Mouse (Mus musculus) T-cell, adult 2 months (primary cell): ENCODE data around the gene Add1.
"Not testable (repeated sequence)": the region's sequence is repeated elsewhere in the genome, so short reads cannot be mapped to it uniquely, and the experiment has no call there.

Experiments used
- DNase-seq: peaks from one replicate; pipeline ENCODE4 v3.0.0; 2022; ENCODE audit warnings: low spot score

Gene Add1

DNA sequence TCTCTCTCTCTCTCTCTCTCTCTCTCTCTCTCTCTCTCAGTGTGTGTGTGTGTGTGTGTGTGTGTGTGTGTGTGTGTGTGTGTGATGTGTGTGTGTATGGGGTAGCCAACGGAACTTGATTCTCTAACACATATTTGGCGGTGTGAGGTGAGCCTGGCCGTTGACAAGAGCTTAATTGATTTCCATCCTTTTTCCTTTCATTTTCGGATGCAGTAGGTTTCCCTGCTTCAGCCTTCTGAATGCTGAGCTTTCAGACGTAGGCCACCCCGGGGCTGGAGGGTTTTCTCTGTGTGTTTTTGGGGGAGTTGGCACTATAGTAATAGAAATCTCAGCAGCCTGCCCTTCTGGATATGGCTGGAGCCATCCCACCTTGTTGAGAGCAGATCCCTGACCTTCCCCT lies 23.2 kb upstream of the Add1 start:
- no peak for DNase-seq

DNA sequence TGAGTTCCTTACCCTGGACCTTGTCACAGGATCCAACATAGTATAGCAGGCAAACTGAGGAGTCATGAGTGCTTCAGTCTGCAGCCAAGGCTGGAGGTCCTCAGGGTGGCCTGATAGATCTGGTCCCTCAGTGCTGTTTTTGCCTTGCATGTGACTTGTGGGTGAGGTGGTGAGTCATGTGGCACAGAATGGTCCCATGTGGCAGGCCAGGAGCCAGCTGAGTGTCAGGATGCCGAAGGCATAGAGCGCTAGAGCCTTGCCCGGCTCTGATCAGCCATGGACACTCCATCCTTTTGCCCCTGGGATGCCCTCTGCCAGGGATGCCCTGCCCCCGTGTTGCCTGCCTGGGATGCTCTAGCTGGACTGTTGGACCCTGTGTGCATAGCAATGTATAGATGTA lies 21.6 kb upstream of the Add1 start:
- no peak for DNase-seq

DNA sequence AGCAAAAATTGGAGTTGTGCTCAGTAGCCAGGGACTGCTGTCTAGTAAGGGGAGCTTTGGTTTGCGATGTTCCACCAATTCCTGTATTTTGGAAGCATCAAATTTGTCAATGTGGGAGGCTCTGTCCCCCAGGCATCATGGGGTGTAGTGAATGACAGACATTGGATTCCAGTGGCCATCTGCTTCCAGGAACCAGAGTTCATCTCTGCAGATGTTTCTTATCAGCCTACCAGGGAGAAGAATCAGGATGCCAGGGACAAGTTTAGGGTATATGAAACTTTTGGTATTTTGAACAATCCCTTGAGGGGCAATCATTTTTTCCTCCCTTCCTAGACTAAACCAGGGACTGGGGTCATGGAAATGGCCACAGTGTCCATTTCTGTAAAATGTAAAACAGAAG lies 9.6 kb upstream of the Add1 start:
- DNase-seq, result no peak

DNA sequence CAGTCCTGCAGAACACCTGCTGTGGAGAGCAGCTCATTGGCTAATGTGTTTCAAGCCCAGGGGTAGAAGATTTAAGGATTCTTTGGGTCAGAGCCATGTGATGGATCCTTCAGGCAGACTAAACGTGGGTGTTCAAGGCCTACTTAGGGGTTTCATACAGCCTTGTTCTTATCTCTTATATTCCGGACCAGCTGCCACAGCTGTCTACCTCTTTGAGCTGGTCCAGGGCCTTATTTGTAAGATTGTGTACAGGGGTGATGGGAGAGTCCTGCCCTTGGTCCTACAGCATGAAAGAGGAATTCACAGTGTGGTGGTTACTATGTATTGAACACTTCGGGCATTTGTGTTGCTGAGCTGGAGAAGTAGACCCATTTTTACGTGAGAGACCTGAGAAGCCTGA lies 9.2 kb upstream of the Add1 start:
- no peak for DNase-seq

DNA sequence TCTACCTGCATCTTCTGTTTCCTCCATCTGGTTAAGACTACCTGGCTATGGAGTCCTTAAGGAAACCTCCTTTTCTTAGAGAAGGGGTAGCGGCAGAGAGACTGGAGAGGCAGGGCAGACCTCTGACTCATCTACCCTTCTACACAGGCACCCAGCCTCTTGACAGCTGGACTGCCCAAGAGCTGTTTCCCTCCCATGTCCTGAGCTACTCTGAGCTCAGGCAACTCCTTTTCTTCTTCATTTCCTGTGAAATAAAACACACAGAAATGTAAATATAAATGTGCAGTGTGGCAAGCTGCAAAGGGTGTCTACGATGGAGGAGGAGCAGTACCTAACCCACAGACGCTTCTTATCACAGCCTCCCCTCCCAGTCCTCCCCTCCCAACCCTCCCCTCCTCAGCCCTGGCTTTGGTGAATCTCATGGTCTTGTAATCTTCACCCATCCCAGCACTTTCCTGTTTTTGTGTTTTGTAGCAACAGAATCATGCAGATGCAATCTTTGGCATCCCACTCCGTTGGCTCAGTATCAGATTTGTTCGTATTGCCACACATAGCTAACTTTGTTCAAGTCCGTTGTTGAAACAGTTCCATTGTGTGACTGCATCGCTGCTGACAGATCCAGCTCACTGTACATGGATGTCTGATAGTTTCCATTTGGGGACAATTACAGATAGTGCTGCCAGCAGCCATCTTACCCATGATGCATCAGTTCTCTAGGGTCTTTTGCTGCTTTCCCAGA lies 7.8 kb upstream of the Add1 start:
- no peak for DNase-seq

DNA sequence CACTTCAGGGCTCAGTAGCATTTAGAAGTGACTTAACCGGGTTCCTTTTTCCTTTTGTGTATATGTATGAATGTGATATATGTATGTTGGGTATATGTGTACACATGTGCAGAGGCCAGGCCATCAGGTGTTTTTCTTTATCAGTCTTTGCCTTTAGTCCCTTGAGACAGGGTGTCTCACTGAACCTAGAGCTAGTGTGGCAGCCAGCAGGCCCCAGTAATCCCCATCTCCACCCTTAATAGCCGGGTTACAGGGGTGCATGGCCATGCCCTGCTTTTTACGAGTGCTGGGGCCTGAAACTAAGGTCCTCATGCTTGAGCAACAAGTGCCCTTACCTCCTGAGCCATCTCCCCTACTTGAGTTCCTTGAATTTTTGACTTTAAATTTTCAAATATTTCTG lies 1.9 kb upstream of the Add1 start:
- DNase-seq, result no peak

DNA sequence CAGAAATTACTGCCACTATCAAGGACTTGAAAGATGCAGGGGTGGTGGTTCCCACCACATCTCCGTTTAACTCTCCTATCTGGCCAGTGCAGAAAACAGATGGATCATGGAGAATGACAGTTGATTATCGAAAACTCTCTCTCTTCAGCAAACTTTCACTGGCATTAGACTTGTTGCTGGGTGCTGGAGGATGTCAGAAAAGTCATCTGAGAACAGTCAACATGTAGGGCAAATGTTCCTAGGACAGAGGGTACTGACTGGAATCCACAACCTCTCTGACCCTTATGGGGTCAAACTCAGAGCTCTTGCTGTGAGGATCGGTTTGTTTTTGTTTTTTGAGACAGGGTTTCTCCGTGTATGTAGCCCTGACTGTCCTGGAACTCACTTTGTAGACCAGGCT lies 896 bp upstream of the Add1 start:
- not testable (repeated sequence) for DNase-seq

DNA sequence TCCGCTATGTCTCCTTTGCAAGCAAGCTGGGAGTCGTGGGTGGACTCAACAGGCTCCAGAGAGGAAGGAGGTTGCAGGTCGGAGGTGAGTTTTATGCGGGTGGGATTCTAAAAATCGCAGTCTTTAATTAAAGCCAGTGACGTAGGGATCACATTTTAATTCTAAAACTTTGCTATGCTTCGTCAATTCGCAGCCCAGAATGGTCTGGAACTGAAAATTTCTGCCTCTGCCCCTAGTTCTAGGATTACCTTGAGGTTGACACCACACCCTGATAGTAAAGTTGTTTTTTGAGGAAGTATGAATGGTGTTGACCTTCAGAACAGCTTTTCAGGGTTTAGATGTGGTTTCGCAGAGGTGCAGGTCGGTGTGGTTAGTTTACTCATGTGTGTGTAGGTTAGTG lies 1.3 kb downstream of the Add1 start:
- DNase-seq, result peak; percentile 21

DNA sequence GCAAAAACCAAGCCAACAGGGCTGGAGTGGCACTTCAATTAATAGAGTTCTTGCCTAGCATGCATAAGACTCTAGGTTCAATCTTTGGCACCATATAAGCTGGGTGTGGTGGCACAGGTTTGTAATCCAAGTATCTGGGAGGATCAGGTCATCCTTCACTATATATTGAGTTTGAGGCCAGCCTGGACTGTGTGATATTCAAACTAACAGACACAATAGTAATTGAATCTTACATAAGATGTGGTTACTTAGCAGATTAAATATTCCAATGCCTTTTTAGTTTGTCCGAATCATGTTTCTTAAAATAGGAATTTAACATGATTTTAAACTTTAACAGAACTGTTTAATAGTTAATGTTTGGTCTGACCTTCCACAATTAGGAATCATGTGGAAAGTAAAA lies 2.8 kb downstream of the Add1 start:
- DNase-seq, result no peak

DNA sequence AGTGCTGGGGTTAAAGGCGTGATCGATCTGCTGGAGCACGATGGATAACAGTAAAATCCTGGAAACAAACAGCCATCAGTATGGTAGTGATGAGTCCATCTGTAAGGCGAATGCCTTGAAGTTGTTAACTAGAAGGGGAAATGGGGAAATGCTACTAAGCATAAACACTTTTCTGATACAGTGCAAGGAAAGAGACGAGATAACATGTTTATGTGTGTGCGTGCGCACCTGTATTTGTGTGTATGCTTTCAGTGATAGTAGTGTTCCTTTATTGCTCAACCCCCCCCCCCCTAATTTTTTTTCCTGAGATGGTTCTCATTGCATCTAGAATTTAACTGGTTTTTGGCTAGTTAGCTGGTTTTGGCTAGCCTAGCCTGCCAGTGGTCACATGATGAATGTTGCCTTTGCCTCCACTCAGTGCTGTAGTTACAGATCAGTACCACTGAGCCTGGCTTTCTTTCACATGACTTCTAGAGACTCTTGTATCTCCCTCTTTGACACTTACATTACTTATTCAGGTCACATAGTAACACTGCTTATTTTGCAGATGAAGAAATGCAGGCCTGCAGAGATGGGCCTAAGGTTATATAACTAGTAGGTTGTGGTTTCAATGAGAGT lies 4.7 kb downstream of the Add1 start:
- DNase-seq, result no peak

DNA sequence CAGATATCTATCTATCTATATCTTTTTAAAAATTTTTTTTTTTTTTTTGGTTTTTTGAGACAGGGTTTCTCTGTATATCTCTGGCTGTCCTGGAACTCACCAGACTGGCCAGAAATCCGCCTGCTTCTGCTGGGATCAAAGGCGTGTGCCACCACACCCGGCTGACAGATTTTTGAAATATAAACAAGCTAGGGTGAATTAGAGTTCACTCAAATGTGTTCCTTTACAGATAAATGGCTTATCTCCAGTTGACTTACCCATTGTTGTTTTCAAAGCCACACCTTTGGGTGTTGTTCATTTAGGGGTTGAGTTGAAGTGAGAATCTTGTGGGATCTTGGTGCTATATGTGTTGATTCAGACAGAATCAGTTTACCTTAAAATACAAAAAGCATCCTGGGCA lies 5.9 kb downstream of the Add1 start:
- DNase-seq, result no peak

DNA sequence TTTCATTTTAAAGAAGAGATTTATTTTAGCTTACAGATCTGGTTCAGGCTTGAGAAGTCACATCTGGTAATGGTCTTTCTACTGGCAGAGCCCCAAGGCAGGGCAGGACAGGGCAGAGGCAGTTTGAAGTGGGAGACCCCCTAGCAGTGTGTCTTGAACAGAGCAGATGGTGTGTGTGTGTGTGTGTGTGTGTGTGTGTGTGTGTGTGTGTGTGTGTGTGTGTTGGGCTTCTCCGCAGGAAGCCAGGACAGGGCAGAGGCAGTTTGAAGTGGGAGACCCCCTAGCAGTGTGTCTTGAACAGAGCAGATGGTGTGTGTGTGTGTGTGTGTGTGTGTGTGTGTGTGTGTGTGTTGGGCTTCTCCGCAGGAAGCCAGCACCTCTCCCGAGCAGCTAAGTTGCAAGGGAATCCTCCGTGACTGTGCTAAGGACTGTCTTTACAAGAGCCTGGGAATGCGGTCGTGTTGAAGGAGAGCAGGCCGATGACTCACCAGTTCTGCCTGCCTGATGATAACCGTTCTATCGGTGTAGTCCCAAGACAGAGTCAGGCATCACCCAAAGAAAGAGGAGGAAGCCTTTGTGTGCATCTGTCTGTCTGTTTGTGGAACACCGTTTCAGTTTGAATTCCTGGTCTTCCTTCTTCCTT lies 8.3 kb downstream of the Add1 start:
- not testable (repeated sequence) for DNase-seq

DNA sequence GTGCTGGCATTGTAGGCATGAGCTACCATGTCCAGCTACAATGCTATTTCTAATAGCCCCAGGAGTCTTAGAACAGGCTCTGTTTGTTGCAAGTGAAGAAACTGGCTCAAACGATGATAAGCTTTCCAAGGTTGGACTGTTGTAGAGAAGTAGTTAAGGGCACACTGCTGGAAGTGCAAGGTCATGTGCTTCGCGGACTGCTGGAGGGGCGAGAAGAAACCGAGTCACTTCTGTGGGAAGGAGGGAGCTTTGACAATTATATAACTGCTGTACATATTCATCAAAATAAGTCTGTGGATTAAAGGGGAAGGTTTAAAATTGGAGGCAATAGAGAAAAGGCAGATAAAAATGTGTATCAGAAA lies 8.8 kb downstream of the Add1 start:
- DNase-seq, result no peak

DNA sequence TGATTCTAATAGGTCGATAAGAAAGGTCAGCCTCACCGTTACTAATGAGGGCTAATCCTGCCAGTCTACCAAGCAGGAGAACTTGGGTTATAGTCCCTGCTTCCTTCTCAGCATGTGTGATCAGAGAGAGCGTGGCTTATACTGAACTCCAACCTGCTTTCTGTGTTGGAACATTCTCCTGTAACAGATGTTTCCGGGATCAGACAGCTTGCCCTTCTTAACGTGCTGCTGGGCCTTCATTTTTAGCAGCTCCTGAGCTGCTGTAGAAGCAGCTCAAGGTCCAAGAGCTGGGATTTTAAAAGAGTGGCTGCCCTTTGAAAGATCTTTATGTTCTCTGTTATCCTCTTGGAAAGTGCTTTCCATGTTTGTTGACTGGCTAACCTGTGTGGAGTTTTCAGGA lies 11.8 kb downstream of the Add1 start:
- DNase-seq, result no peak

DNA sequence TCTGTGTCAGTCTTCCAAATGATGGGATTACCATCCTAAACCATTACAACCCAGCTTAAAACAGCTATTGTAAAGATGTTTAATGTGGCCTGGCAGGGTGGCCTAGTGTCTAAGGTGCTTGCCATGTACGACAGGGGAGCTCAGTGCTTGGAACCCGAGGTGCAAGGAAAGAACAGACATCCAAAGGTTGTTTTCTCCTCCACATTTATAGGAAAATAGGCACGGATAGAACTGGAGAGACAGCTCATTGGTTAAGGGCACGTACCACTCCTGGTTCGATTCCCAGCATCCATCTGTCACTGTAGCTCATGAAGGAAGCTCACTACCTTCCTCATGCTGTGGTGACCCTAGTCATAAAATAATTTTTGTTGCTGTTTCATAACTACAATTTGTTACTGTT lies 14.4 kb downstream of the Add1 start:
- DNase-seq, result no peak

DNA sequence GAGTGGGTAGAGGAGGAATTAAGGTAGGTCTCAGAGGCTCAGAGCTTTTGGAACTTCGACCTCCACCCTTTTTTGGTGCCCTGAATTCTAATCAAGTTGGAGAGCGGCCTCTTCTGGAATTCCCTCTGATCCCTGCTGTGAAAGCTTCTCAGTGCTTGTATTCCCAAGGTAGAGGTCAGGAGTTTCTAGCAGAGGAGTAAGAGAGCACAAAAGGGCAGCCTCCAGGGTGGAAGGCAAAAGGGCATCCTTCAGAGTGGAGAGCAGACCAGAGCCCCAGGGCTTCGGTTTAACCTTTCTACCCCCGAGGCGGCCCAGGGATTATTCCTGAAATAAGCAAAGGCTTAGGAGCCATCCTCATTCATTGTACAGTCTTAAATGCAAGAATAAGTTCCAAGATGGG lies 16.6 kb downstream of the Add1 start:
- no peak for DNase-seq

DNA sequence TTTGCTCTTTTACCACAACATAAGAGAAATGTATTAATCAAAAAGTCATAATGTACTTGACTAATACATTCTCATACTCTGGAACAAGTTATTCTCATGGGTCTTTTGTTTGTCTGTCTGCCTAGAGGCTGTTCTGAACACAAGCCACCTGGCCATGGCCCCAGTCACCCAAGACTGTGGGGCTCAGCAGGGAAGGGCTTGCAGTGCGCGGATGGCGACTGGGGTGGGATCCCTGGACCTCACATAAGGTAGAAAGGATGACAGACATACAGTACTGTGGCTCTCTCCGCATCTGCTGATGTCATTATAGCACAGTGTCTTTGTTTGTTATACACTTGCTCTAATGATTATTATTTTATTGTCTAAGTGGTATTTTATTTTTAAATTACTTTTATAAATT lies 17.2 kb downstream of the Add1 start:
- DNase-seq, result no peak

DNA sequence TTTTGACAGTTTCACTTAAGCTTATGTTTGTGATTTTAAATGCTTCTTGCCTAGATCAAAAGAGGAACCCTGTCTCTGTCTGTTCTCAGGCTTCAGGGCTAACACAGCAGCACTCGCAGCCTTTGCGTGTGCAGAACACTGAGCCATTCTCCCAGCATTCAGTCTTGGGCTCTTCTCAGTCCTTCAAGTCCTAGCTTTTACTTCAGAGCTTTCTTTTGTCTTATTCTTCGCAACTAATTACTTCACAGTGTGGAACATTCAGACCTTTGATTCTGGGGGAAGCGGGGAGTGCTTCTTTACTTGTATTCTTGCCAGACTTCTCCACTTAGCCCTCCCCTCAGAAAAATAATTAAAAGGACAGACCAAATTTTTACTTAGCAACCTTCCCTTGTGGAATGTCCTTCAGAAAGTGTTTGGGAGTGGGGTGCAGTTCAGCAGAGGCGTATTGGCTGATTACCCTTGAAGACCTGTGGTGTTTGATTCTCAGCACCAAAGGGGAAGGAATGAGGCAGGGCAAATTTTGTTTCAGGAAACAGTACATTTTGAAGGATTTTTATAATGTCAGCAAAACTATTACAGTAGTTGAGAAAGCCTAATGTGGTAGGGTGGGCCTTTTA lies 18.0 kb downstream of the Add1 start:
- peak; percentile 16 for DNase-seq

DNA sequence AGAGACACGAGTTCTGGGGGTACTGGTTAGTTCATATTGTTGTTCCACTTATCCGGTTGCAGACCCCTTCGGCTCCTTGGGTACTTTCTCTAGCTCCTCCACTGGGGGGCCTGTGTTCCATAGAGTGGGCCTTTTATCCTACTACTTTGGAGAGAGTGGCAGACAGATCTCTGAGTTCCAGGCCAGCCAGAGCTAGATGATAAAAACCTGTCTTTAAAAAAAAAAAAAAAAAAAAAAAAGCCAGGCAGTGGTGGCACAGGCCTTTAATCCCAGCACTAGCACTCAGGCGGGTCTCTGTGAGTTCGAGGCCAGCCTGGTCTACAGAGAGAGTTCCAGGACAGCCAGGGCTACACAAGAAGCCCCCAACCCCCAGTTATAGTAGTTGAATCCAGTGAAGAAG lies 18.8 kb downstream of the Add1 start:
- DNase-seq, result not testable (repeated sequence)

DNA sequence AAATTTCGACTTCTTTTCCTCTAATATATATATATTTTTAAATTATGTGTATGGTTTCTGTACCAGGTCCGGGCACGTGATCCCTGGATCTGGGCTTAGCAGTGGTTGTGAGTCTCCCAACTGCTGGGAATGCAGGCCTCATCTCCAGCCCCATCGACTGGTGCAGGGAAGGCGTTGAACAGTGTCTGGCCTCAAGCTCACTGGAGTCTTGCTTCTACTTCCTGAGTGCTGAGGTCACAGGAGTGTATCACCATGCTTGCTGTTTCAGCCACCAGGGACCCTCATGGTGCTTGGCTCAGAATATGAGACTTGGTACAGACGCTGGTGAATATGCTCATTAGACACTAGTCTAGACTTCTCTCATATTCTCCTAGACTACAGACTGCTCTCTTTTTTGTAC lies 19.2 kb downstream of the Add1 start:
- DNase-seq, result no peak

DNA sequence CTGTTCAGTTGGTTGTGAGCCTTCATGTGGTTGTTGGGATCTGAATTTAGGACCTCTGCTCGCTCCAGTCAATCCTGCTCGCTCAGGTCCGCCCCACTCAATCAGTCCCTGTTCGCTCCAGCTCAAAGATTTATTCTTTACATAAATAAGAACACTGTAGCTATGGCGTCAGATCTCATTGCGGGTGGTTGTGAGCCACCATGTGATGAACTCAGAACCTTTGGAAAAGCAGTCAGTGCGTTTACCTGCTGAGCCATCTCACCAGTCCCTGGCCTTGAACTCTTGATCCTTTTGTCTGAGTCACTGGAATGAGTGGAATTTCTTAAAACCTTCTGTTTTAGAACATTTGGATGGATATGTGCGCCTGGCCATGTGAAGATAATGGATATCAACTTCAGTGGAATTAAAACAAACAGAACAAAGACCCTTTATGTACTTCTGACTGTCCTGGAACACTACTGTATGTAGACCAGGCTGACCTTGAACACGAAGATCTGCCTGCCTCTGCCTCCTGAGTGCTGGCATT lies 19.8 kb downstream of the Add1 start:
- no peak for DNase-seq

DNA sequence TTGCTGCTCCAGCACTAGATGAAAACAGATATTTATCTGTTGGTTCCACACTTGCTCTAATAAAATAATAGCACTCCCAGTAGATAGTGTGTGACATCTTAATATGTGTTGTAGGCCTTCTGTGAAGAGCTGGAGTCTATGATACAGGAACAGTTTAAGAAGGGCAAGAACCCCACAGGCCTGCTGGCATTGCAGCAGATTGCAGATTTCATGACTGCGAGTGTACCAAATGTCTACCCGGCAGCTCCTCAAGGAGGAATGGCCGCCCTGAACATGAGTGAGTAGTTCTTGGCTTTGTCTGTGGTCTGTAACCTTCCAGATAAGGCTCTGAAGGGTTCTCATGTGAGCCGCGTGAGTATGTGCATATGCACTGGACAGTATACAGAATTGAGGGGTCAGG lies 31.1 kb downstream of the Add1 start:
- DNase-seq, result no peak
